Mouse (Mus musculus): ENCODE results near the gene Deup1. TPM values are rescaled to one million over a fixed set of nuclear protein-coding genes. Genes with fewer than 3 reads are reported as not detected.

Gene Deup1
- polyA plus RNA-seq (2014; fragmentation: Illumina TruSeq; extraction: RNeasy Lipid Tissue Mini Kit (QIAGEN cat#74804); ENCODE audit: low read depth, low replicate concordance), result not detected

GRCm38 (mm10) chr9:15627785-15628287 is at the start of gene Deup1:
TSS of gene Deup1 (minus strand) at chr9:15627933.

Other genes with a start within 250 kb of the Deup1 start
- gene Smco4, start 134.5 kb downstream of the Deup1 start, polyA plus RNA-seq (2014; fragmentation: Illumina TruSeq; extraction: RNeasy Lipid Tissue Mini Kit (QIAGEN cat#74804); ENCODE audit: low read depth, low replicate concordance), result 25.9 TPM
- gene Slc36a4, start 81.8 kb upstream of the Deup1 start, polyA plus RNA-seq (2014; fragmentation: Illumina TruSeq; extraction: RNeasy Lipid Tissue Mini Kit (QIAGEN cat#74804); ENCODE audit: low read depth, low replicate concordance), result 5.4 TPM
- gene Mtnr1b, start 246.6 kb upstream of the Deup1 start, polyA plus RNA-seq (2014; fragmentation: Illumina TruSeq; extraction: RNeasy Lipid Tissue Mini Kit (QIAGEN cat#74804); ENCODE audit: low read depth, low replicate concordance), result not detected